In genomic region chr12:76805056-76805811, GRCm38 (mm10) we compare ENCODE assay signal across 22 mouse cellular contexts. TPM values are rescaled to one million over a fixed set of nuclear protein-coding genes. Genes with fewer than 3 reads are reported as not detected.
DNase-seq lines count a peak whose midpoint lies in the region; TF ChIP-seq lines count a peak whose summit lies in the region.
"Had no signal": no experiment of that assay in that cellular context is flagged by ENCODE, and none has a peak within 500 bp of the region (broad histone marks: within the 10 kb centered on the region; RNA-seq: fewer than 3 reads in every experiment).

No protein-coding gene starts in this region.

- TF ChIP-seq CTCF in cortical plate, adult 2 months (IDR thresholded peaks at IDR 0.05; ENCODE audit: extremely low read depth, insufficient read depth, low read length): no peak

- TF ChIP-seq POLR2A in cortical plate, adult 2 months (IDR thresholded peaks at IDR 0.05; ENCODE audit: extremely low read depth, insufficient read depth, low read length): no peak

- H3K27ac ChIP-seq in cortical plate, adult 2 months (ENCODE audit: insufficient read depth, low read length): 0 out of 2 replicates have a peak overlapping the region, but pooled peaks have one; percentile 4
- H3K27ac ChIP-seq: forebrain, embryonic 13.5 days; hindbrain, embryonic 15.5 days; limb, embryonic 12.5 days; liver, embryonic 15.5 days had no signal

- peak; percentile 83 for DNase-seq in left cerebral cortex, postnatal 4 days
- no peak for DNase-seq in left cerebral cortex, postnatal 36 days (ENCODE audit: low spot score in 2 of 2)
- DNase-seq in adrenal gland, postnatal 10 days: peak; percentile 24
- DNase-seq in cerebellum, adult 18-20 months: peak; percentile 98 to 99
- no peak for DNase-seq in thymus, postnatal 36 days
- no peak for DNase-seq in kidney, adult 9 months
- DNase-seq: kidney, adult 2 months; kidney, postnatal 4 days; layer of hippocampus, postnatal 36 days; lung, postnatal 36 days had no signal

- no peak overlapping the region for H3K4me3 ChIP-seq in cortical plate, adult 2 months (ENCODE audit: insufficient read depth, low read length)
- H3K4me3 ChIP-seq: forebrain, embryonic 13.5 days; hindbrain, embryonic 15.5 days; limb, embryonic 12.5 days; liver, embryonic 15.5 days; myocyte had no signal

- intact Hi-C loops in left cerebral cortex, postnatal 4 days (cut with DNase I): no loop called here
- intact Hi-C loops in left cerebral cortex, postnatal 36 days (cut with DNase I): no loop called here

- peaks cover 10% of the 10 kb centered on the region; the same call in 1 of the 2 replicates for H3K4me1 ChIP-seq in cortical plate, adult 2 months (ENCODE audit: control insufficient read depth, insufficient read depth, low read length)
- H3K4me1 ChIP-seq: forebrain, embryonic 13.5 days; hindbrain, embryonic 15.5 days; limb, embryonic 12.5 days; liver, embryonic 15.5 days had no signal

RNA-seq across cellular contexts. Expression of gene Gpx2, which starts 9.9 kb away (rescaled TPM):
- not detected for total RNA-seq in left cerebral cortex, postnatal 4 days (2021)
- 1 to 10 TPM in 1 of 2 experiments, under 1 TPM in 1; 0.44 to 1.1 TPM for total RNA-seq in left cerebral cortex, postnatal 36 days (2021)
- total RNA-seq in adrenal gland, postnatal 10 days (2021): not detected
- polyA plus RNA-seq in cortical plate, adult 2 months (2012; rRNA removed): 0.13 and 0.38 TPM in 2 replicates
- total RNA-seq: gastrocnemius, adult 18-20 months; heart, adult 8-10 months; neutrophil, adult 5-6 weeks had no signal
- polyA plus RNA-seq: G1E; heart, postnatal 0 days; hindbrain, embryonic 15.5 days; liver, embryonic 15.5 days; midbrain, embryonic 11.5 days; myocyte had no signal

RNA-seq across cellular contexts. Expression of gene Rab15, which starts 17.5 kb away (rescaled TPM):
- total RNA-seq in left cerebral cortex, postnatal 4 days (2021): 100 to 1,000 TPM; 102 to 111 TPM
- 100 to 1,000 TPM; 258 TPM for total RNA-seq in left cerebral cortex, postnatal 36 days (2021)
- total RNA-seq in adrenal gland, postnatal 10 days (2021): 1 to 10 TPM; 3.6 to 7.7 TPM
- 224 and 229 TPM in 2 replicates for polyA plus RNA-seq in cortical plate, adult 2 months (2012; rRNA removed)
- total RNA-seq: neutrophil, adult 5-6 weeks had no signal
- polyA plus RNA-seq: G1E had no signal

RNA-seq across cellular contexts. Expression of gene Fntb, which starts 39.8 kb away (rescaled TPM):
- 10 to 100 TPM; 30.6 to 33.0 TPM for total RNA-seq in left cerebral cortex, postnatal 4 days (2021)
- total RNA-seq in left cerebral cortex, postnatal 36 days (2021): 10 to 100 TPM; 25.8 to 27.5 TPM
- total RNA-seq in adrenal gland, postnatal 10 days (2021): 10 to 100 TPM; 17.9 to 20.1 TPM
- polyA plus RNA-seq in cortical plate, adult 2 months (2012; rRNA removed): 31.7 and 32.4 TPM in 2 replicates

RNA-seq across cellular contexts. Expression of gene Churc1, which starts 39.9 kb away (rescaled TPM):
- total RNA-seq in left cerebral cortex, postnatal 4 days (2021): 10 to 100 TPM; 35.2 to 42.6 TPM
- total RNA-seq in left cerebral cortex, postnatal 36 days (2021): 10 to 100 TPM; 32.1 to 37.5 TPM
- 10 to 100 TPM; 76.2 to 77.6 TPM for total RNA-seq in adrenal gland, postnatal 10 days (2021)
- polyA plus RNA-seq in cortical plate, adult 2 months (2012; rRNA removed): 96.2 and 101 TPM in 2 replicates

Comparison
In these comparisons a context has a peak if more than half of its experiments do, and no peak if none do; other contexts are left out.
1. DNase-seq: peak in left cerebral cortex, postnatal 4 days (single experiment), adrenal gland, postnatal 10 days (single experiment) and cerebellum, adult 18-20 months (2 of 2); none in left cerebral cortex, postnatal 36 days (0 of 2), thymus, postnatal 36 days (0 of 2) and kidney, adult 9 months (single experiment).
2. RNA of gene Rab15, which starts 17.5 kb away (total RNA-seq): 258 TPM in left cerebral cortex, postnatal 36 days and 102 to 111 TPM in left cerebral cortex, postnatal 4 days; 3.6 to 7.7 TPM in adrenal gland, postnatal 10 days; every median in the first group is over 10 times any median in the second.